Mouse (Mus musculus): ENCODE measurements around the gene Rbp7.

Gene Rbp7

DNA sequence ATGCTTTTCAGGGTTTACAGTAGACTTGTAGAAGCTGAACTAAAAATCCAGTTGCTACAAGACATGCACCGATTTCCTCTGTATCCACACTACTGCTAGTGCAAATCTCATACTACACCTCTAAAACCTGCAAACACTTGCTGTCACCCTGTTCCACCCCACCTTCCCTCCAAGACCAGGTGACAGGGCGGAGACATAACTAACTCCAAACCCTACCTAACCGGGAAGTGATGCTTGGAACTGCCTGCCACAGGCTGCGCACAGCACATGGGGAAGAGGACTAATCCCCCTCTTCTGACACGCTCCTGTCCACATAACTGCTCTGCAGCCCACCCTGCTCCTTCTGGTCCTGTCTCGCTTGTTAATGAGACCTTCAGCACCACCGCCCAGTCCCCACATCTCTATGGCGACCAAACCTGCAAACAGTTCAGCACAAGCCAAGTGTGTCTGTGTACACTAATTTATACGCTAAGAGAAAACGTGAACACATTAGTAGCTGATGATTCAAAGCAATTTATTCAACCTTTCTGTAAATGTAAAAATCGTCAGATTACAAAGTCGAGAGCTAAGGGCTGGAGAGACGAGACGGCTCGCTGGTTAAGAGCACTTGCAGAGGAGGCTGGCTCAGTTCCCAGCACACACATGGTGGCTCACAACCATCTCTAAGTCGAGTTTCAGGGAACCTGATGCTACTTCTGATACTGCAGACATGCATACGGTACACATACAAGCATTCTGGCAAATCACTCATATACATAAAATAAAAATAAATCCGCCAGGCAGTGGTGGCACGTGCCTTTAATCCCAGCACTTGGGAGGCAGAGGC lies 49.9 kb downstream of the Rbp7 start:
- peak in 1 of 2 experiments; percentile 14 for DNase-seq

- no peak for DNase-seq
These were observed 51.7 kb downstream of the Rbp7 start for GRCm38 (mm10) chr4:149403037-149403436.

DNA sequence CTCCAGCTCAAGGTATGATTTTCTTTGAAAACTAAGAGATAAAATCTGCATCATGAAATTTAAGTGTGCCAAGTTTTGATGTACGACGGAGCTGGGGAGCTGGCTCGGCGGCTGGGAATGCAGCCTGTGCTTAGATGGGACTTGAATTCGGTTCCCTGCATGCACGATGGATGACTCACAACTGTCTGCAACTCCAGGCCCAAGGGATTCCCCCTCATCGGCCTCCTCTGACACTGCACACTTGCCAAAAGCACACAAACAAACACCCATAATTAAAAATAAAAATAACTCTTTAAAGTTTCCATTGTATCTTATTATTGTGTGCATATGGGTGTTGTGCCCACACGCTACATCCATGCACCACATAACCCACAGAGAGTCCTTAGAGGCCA lies 53.2 kb downstream of the Rbp7 start:
- no peak for DNase-seq

DNA sequence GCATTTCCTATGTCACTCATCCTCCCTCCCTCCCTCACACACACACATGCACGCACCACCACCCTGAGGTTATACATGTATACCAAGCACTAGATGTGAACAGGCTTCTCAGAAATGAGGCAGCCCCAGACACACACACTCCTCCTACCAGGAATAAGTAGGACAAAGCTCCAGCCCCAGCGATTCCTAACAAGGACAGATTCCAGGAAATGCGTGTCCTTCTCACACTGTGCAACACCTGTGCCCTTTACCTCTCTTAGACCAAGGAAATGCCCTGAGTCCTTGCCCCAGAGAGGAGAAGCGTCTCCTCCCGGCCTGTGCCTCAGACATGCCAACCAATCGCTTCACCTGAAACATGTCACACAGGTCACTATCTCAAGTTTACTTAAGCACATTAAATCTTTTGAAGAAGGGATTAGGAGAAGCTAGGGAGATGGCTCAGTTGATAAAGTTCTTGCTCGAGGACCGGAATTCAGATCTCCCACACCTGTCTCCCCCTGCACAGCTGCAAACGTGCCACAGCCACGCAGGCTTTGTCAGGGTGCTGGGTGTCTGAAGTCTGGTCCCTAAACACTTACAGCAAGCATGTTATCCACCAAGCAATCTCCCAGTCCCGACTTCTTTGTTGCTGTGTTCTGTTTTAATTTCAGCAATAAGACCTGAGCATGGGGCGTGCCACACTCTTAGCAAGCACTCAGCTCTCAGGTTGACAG lies 53.7 kb downstream of the Rbp7 start:
- DNase-seq, result no peak
